Mouse (Mus musculus) erythroid progenitor cell, adult 5-6 weeks (primary cell): ENCODE results near the gene Chl1. TPM values are rescaled to one million over a fixed set of nuclear protein-coding genes. Genes with fewer than 3 reads are reported as not detected.

Experiments used
- ATAC-seq: replicated peaks from 2 replicates; pipeline ENCODE4 v1.8.0; 2016; ENCODE audit warnings: moderate number of reproducible peaks, mild to moderate bottlenecking, moderate TSS enrichment, inconsistent platforms; ENCODE audit not compliant: poor library complexity, low FRiP score, severe bottlenecking
- total RNA-seq, 2 experiments: library from RNA; stranded (forward) in 1 of 2; stranded (reverse) in 1 of 2; fragments of 150-400 nt in 1 of 2; fragments of 186-747, 209-891 nt in 1 of 2; gene quantifications; 2 replicates each; pipeline versions ENCODE4 v1.2.3 to v1.2.4; 2015 to 2017; ENCODE audit warnings: low replicate concordance in 2 of 2

Chl1 gene
- total RNA-seq, 2 experiments from 2014 or later, result not detected

DNA sequence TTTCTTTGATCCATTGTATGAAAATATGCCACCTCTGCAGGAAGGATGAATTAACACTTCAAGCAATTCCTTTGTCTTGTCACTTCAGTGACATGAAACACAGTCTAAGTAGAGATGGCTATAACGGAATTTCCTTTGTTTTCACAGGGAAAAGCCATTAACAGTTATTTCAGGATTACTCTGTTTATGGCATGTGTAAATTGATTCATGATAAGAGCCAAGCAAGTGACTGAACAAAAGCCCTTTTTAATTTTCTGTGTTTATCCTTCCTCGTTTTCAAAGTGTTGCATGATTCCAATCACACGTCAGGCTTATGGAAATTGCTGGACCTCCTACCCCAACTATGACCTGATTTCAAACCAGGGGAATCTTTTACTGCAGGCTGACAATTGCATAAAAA is 122.5 kb downstream of the Chl1 start:
- no peak for ATAC-seq

DNA sequence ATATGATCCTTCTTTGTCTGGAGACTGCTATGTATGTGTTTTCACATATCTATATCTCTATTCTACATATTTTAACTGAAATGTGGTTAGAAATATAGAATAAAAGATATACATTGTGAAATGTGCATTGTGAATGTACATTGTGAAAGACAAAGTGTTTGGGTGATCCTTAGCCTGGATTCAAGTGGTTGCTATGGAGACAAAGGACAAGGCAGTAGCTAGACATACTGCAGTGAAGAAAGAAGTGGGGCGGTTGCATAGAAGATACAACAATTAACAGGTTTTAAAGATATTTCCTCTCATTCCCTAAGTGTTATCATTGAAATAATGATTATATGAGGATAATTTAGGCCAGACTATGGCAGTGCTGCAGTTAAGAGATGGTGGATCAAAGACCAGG is 146.4 kb downstream of the Chl1 start:
- no peak for ATAC-seq

DNA sequence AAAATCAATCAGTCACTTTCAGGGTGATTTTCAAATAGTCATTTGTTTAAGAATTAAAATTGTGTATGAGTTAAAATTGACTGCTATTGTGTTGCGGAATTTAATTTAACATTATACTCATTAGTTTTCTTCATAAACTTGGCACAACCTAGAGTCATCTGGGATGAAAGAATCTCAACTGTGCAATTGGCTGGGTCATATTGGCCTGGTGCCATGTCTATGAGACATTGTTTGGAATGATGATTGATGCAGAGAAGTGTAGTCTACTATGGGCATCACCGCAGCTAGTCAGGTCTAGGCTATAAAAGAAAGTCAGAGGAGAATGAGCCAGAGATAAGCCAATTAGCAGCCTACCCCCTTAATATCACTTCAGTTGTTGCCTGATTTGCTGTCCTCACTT is 148.8 kb downstream of the Chl1 start:
- ATAC-seq, result no peak

DNA sequence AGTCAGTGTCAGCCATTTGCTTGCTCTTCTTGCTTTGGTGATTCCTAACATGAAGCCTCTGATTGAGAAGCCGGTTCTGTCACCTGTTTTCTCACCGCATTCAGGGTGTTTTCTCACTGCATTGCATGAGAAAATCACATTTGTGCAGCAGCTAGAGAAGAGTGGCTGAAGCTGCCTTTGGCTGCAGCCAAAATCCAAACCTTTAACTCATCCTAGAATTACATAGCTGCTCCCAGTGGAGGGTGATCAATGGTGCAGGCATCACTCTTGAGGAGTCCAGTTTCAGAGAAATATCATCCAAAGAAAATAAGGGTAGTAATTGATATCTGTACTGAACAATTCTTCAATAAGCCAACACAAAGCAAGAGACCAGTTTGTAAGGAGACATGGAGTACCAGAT is 154.8 kb downstream of the Chl1 start:
- ATAC-seq, result no peak

DNA sequence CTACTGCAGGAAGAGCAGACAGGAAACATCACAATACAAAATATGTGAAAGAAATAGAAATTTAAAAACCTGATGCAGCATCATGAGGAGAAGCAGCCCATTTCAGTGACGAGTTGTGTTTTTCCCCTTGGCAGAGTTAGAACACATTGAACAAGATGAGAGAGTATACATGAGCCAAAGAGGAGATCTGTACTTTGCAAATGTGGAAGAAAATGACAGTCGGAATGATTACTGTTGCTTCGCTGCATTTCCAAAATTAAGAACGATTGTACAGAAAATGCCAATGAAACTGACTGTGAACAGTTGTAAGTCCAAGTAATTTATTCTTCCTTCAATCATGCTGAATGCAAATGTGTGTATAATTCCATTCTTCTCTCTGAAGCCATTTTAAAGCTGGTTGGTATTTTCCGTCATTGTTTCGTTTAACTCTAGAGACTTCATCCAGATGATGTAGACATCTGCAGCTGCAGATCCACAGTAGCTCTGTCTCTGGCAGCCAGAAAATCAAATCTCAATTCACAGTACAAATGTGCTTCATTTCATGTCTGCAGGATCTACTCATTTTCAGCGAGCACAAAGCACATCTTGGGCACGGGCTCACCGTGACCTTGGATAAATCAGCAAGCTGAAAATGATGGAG is 155.4 kb downstream of the Chl1 start:
- no peak for ATAC-seq

DNA sequence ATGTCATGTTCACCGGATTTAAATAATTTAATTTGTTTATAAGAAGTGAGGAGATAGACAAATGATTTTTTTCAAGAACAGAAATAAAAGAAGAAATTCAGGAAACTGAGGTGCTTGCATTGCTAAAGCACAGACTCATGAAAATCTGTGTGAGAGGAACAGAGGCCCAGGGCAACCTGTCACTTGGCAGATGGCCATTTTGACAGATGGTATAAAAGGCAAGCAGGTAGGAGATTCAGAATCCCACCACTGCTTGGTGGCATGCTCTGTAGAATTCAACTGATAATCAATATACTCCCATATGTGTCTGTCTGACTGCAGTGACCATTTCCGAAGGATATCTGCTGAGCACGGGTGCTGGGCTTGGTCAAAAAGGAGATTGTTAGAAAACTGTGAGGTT is 162.7 kb downstream of the Chl1 start:
- no peak for ATAC-seq

DNA sequence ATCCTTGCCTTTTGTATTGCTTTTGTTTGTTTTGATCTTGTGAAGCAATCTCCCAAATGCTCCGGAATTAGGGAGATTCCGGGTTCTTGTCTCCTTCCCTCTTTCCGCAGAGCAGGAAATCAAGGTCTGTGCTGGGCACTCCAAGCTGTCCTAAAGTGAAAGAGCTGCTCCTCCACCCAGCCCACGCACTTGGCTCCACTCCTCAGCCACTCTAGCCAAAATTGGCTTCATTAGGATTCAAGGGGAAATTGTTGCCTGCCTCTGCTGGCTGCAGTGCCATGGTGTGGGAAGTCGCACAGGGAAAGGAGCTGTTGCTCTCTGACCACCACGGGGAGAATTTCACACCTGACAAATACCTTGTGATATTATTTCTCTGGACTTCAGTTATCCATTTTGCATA is 163.9 kb downstream of the Chl1 start:
- no peak for ATAC-seq

DNA sequence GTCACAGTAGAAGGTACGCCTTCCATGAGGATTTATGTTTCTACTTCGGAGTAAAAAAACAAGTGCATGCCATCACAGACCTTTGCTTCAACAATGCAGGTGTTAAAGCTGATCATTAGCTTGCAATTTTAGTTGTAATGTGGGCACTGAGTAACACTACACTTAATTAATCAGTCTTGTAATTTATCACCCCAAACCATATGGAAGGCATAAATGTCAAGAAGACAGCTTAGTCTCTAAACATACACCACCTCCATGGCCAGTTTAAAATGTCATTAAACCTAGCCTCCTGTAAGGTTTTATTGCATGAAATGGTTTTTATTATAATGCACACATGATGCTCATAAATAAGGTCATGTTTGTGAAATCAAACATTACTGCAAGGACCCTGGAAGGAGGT is 164.8 kb downstream of the Chl1 start:
- ATAC-seq, result no peak

DNA sequence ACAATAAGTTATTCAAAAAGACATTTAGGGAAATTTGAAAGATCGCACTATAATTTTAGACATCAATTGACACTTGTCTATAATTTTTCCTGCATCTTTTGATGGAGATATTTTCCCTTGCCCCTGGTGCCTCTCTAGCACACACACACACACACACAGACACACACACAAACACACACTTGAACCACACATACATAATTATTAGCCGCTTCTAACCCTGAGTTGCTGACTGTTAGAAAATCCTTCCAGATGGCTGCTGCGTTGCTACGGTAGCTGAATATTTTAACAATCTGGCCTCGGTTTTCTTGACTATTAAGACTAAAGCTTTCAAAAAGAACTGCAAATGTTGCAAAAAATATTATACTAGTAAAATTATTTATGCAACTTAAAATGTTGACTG is 166.3 kb downstream of the Chl1 start:
- no peak for ATAC-seq

DNA sequence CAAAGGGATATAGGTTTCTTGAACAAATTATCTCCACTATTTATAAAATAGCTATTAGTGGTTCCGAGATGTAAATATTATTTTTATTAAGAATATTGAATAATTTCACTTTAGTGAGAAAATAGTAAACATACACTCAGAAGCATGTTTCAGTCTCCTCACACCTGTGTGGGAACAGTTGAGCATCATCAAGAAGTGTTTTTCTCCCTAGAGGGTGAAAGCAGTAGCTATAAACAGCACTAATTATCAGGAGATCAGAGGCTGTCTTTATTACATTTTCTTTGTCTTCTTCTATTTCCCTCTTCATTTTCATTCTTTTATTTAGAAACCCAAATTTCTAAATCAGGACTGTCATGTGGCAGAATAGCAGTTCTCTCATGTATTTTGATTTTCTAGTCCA is 166.7 kb downstream of the Chl1 start:
- no peak for ATAC-seq

DNA sequence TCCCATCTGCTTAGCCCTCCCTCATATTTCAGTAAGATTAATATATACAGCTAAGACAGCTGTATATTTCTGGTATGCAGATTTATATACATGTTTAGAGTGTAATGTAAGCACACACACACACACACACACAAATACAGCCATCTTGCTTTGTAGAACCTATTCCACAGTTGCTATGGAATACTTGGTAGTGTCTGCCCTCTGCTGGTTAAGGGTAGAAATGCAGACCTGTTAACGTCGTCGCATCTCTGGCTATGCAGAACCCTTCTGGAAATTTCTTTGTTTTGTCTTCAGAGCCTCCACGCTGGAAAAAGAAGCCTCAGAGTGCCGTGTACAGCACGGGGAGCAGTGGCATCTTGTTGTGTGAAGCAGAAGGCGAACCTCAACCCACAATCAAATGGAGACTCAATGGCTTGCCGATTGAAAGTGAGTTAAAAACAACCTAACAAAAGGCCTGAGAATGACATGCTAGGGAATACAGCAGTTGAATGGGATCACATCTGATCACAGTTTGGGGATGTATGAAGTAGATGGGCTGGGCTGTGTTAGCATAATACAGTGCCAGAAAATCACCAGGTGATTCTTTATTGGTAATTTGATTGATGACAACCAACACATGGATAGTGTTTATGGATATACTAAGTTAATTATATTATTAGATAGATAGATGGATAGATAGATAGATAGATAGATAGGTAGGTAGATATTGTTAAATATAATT is 172.6 kb downstream of the Chl1 start:
- 0 out of 2 replicates have a peak, but pooled peaks have one; percentile 54 for ATAC-seq

DNA sequence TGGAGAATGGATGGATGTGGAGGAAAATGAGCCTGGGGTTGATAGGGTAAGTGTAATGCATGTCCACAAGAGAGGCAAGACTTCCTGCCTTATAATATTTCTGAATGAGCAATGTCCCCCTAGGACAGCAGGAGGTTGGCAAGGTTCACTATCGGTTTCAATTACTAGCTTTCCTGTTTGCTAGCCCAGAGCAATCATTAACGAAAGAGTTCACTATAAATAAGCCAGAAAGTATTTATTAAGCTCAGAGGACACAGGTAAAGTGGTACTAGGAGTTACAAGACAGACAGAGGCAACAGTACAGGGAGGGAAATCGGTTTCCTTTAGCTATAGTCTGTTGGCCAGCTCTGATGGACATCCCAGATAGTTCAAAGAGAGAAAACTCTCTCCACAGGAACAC is 182.1 kb downstream of the Chl1 start:
- no peak for ATAC-seq

DNA sequence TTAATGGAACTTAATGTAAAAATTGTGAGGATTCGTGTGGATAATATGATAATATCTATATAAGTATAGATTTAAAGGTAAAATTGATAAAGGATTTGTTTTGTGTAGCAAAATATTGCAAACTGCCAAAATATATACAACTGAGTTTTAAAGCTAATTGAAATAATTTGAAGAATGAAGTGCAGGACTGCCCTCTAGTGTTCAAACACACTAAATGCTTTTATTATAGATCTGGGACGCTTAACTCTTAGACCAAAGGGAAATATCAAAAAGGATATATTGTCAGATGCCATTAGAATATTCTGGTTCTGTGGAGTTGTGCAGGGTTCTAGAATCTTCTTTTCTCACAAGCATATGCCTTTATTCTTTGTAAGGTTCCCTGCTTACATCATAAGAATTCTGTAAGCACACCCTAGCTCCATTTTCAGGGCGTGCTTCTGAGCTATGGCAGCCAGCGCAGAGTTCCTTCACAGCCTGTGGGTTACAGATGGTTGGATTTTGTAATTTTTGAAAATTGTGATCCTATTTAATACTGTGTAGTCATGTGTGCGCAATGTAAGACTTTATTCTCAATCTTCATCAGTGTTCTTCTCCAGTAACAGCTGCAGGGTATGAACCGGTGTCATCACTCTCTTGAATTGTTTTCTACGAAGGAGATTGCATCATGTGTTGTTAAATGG is 187.1 kb downstream of the Chl1 start:
- no peak for ATAC-seq

DNA sequence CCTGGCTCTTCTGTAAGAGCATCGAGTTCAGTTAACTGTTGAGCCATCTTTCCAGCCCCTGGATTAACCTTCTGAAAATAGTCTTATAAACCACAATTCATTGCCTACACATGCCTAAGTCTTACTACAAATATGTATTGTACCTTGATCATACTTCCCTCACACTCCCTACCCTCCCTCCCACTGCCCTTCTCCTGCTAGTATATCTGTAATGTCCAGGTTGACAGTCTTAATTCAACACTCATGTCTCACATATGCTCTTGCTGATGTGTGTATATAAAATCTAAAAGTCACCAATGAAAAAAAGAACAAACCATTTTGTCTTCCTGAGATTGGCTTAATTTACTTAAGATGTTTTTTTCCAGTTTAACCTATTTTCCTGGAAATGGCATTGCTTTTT is 189.1 kb downstream of the Chl1 start:
- ATAC-seq, result no peak

DNA sequence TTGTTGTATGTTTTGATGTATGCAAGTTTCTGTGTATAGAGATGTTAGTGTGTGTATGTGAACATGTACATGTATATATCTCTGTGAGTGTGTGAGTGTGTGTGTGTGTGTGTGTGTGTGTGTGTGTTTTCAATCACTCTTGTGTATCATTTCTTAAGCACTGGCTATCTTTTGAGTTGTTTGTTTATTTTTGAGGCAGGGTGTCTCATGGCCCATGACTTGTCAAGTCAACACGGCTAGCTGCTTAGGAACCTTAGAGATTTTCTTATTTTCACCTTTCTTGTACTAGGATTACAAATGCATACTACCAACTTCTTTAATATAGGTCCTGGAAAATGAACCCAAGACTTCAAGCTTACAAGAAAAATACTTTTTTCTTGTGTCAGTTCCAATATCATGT is 189.5 kb downstream of the Chl1 start:
- ATAC-seq, result no peak

DNA sequence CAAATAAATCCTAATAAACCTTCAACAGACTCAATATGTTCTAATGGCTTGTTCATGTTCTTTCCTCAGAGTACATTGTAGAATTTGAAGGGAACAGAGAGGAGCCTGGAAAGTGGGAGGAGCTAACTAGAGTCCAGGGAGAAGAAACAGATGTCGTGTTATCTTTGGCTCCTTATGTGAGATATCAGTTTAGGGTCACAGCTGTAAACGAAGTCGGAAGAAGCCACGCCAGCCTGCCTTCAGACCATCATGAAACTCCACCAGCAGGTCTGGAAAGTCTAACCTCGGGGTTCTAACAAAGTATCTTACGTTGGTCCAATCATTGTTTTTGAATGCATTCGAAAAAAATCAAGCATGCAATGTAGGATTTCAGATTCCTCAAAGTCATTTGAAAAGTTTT is 189.9 kb downstream of the Chl1 start:
- 0 out of 2 replicates have a peak, but pooled peaks have one; percentile 63 for ATAC-seq

DNA sequence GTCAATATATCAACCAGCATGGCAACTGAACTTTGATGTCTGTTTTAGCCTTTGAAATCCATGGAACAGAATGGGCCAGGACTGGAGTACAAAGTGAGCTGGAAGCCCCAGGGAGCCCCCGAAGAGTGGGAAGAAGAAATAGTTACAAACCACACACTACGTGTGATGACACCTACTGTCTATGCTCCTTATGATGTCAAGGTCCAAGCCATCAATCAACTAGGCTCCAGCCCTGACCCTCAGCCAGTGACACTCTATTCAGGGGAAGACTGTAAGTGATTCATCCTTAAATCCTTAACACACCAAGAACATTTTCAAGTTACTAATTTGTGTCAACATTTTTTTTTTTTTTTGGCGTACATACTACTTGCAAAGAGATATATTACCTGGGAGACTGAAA is 196.0 kb downstream of the Chl1 start:
- no peak for ATAC-seq

DNA sequence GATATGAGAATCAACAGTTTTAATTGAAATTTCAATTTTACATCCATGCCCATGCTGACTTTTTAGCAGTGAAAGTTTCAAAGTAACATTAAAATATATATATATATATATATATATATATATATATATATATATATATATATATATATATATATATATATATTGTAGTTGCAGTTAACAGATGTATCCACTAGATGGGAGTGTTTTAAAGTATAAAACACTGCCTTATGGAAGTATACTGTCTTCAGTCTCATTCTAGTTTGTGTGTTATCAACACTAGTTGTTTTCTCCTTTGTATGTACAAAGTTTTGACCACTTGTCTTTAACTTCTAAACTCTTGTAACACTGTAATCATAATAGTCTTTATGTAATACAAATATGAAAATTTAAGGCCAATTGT is 228.9 kb downstream of the Chl1 start:
- no peak for ATAC-seq

DNA sequence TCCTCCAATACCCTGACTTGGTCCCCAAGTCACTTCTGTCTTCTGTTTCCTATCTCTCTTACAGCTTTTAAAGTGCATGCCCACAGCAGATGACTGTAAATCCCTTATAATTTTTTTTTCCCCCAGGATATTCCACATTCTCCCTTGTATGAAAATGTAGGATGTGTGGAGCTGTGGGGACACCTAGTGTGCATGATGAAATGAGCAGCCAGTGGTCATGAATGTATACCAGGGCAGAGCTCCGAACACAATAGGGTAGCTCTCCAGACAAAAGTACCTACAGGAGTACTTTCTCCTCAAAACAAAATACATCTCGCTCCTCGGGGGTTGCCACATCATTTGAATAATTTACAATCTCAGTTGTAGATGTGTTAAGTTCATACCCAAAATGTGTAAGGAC is 232.4 kb downstream of the Chl1 start:
- no peak for ATAC-seq

DNA sequence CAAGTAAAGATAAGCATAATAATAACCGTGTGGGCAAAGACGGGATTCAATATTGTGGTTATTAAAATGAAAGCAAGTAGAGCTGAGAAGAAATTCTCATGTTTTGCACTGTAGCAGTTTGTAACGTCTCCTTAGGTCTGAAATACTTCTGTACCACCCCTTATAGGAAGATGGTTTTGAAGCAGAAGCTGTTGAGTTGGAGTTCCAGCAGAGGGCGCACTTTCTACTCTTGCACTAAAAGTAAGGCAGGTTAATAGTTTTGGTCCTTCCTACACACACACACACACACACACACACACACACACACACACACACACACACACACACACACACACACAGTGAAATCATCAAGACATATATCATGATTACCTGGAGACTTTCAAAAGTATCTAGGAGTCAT is 235.7 kb downstream of the Chl1 start:
- ATAC-seq, result no peak

DNA sequence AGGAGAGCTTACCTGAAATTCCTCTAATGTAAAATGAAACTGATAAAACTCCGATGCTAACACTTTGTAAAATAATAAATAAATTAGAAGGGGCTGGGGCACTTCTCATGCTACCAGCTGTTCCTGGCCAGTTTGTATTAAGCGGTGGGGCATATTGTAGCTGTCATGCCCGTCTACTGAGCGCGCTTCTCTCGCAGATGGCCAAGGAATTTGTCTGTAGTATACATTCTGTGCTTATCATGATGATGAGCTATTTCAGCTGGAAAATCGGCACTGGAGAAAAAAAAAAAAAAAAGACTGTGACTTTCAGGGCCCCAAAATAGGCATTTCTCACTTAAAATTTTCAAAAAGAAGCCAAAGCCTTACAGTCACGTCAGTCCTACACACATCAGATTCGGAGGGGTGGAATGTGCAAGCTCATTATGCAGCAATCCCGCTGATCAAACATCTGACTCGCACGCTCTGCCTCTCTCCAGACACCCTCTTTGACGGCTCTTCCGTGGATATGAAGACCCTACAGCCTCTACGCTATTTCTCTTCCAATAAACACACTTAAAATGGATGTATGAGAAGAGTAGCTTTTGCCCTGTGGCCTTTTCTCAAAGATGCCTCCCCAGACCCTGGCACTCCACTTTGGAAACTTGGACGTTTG is 238.9 kb downstream of the Chl1 start:
- no peak for ATAC-seq
